Mouse (Mus musculus) brain, embryonic 14.5 days (tissue): ENCODE data around the gene Naa50. TPM values are rescaled to one million over a fixed set of nuclear protein-coding genes. Genes with fewer than 3 reads are reported as not detected.
A peak's percentile ranks its signal among the peaks of the same experiment; 100 is the strongest.

Source experiments
- DNase-seq: peaks from one replicate; pipeline ENCODE4 v3.0.0-alpha.2; 2011; ENCODE audit warnings: low read depth
- CTCF ChIP-seq: fragments of 200-500 bp; IDR thresholded peaks from 2 replicates; pipeline ENCODE4 v1.5.1; 2012; ENCODE audit warnings: inconsistent platforms, mild to moderate bottlenecking, moderate library complexity, borderline replicate concordance; ENCODE audit not compliant: insufficient read depth, insufficient read length; ENCODE audit errors: extremely low read depth
- POLR2A ChIP-seq: fragments of 200-500 bp; IDR thresholded peaks from 2 replicates; pipeline ENCODE4 v1.6.1; 2012; ENCODE audit warnings: mild to moderate bottlenecking, inconsistent platforms, borderline replicate concordance; ENCODE audit not compliant: poor library complexity, insufficient read depth, insufficient read length, severe bottlenecking; ENCODE audit errors: extremely low read depth
- polyA plus RNA-seq: library from polyadenylated mRNA; depleted of rRNA; stranded (reverse); fragments of >200 nt; gene quantifications from 2 replicates; pipeline ENCODE4 v1.2.3, GENCODE M21; 2012

Gene Naa50
- polyA plus RNA-seq, 1 experiment: 25.1 TPM

DNA sequence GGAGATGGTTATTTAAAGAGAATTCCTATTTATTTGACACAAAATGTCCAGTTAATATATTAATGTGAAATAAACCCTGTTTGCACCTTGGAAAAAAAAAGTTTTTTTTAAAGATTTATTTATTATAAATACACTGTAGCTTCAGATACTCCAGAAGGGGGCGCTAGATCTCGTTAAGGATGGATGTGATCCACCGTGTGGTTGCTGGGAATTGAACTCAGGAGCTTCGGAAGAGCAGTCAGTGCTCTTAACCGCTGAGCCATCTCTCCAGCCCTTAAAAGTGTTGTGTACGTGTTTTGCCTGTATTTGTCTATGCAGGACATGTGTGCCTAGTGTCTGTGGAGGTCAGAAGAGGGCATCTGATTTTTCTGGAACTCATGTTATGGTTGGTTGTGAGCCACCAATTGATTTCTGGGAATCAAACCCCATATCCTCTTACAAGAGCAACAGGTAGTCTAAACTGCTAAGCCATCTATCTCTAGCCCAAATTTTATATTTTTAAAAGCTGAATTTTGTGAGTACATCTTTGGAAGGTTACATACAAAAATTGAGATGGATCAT is 14.9 kb downstream of the Naa50 start:
- DNase-seq: no peak
- TF ChIP-seq POLR2A (no peak), CTCF (no peak)

DNA sequence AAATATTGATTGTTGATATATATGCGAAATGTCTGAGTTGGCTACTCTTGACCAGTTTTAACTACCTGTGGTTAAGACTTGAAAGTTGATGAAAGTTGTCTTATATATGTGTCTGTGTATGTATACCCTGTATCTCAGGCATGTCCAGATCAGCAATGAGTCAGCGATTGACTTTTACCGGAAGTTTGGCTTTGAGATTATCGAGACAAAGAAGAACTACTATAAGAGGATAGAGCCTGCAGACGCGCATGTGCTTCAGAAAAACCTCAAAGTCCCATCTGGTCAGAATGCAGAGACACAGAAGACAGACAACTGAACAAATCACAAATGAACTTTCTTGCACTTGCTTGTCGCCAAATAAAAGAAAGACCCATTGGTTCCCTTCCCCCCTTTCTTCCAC is 19.7 kb downstream of the Naa50 start:
- DNase-seq: no peak
- TF ChIP-seq POLR2A (no peak), CTCF (no peak)

DNA sequence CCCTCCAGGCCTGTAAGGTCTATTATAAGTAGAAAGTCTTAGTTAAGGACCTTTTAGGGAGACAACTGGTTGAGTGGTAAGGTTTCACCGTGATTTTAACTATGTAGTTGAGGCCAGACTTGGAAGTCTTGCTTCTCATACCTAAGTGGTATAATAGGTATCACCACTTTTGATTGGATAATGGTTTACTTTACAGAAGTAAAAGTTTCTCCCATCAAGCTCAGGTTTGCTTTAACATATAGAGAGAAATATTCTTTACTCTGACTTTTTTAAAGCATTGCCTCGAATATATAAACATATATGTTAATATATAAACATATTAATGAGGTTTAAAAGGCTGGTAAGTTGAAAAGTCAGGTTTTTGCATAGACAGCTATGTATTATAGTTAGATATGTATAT is 24.2 kb downstream of the Naa50 start:
- DNase-seq: no peak
- no peak for TF ChIP-seq CTCF
- TF ChIP-seq POLR2A: no peak

DNA sequence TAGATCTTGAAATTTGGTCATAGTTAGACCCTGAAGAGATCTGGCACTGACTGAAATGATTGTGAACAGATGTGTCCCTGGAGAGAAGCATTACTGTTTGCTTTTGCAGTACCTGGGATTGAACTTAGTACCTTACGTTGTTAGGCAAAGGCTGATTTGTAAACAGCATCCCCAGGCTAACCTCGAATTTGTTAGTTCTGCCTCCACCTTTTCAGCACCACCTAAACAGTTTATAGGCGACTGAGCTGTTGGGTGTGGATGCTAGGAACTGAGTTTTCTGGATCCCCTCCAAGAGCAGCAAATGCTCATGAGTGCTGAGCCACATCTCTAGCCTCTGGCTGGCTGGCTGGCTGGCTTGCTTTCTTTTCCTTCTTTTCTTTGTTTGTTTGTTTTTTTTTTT is 25.6 kb downstream of the Naa50 start:
- no peak for DNase-seq
- TF ChIP-seq CTCF (no peak), POLR2A (no peak)

DNA sequence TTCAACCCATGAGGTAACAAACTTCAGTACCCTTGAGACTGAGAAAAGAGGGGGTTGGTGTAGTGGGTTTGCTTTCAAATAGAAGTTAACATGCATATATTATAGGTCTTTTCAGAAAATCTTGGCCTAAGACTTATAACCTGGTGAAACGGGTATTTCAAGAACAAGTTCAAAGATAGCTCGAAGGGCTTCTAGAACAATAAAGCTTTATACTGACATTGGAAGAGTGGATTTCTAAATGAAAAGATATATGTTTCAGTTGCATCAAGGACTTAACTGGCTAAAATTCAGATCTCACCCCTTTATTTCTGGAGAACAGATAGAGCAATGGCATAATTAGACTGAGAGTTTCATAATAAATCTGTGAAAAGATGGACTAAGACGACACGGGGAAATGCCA is 29.4 kb downstream of the Naa50 start:
- no peak for TF ChIP-seq POLR2A
- TF ChIP-seq CTCF: no peak
- no peak for DNase-seq

DNA sequence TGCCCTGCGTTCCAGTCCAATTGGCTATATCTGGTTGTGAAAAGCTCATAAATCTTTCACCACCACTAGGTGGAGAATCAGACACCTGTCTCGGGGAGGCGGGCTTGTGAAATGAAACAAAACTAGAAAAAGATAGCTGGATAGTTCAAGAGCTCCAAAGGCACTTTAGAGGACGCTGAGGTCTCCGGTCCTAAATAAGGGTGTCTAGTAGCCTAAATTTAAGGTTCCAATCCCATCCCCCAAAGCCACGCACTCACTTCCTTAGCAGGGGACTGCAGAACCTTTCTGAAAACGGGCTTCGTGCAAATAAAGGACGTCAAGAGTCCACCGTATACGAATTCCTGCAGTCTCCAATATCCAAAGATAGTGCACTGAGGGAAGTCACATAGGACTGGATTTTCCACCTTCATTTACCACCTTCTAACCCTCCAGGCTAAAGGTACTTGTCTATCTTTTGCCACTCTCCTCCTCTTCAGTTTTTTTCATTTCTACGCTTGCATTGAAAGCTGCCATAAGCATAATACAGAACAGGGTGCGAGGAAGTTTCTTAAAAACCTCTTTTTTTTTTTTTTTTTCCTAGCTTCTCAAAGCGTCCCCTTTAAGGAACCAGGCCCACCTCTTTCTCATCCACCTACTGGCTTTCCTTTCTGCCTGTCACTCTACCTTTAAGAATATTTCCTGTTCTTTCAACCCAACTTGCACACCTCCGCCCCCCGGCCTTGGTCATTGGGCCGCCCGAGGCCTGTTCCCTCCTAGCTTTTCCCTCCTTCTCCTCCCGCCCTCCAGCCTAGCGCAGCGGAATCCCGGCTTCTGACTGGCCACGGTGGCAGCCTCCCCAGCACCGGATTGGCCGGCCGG is 32.9 kb downstream of the Naa50 start:
- TF ChIP-seq CTCF (peak; percentile 59; the same call in 1 of the 2 replicates), POLR2A (no peak)
- peak; percentile 100 for DNase-seq

DNA sequence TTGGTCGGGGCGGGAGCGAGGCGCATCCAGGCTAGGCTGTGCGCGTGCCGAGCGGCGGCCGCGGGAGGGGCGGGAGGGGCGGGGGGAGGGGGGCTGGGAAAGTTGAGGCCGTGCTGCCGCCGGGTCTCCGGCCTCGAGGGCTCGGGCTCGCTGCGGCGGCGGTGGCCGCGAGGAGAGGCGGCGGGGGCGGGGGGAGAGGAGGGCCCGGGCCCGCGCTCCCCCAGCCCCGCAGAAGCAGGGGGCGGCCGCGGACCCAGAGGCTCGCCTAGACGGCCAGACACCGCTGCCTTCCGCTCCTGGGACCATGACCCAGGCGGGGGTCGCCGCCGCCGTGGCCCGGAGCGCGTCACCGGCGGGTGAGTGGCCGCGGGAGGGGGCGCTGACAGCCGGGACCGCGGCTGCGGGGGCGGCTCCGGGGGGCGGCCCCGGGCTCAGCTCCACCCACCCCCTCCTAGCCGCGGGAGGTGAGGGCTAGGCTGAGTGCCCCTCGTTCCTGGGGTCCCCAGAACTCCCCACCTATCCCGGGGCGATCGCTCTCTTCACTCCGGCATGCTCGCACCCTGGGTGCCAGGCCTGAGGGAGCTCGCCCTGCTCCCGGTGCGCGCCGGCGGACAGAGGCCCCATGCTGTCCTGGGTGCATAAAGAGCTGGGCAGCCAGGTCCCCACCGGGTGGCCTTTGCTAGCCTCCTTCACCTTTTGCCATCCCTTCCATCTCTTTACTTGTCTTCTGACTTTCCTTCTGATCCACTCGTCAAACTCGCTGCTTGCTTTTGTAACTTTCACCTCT is 33.7 kb downstream of the Naa50 start, which contains the start of gene Usf3:
Gene Usf3 (plus strand): TSS at position 92 of the 787 bp plus-strand sequence.
- TF ChIP-seq POLR2A (peak; percentile 77), CTCF (no peak)

DNA sequence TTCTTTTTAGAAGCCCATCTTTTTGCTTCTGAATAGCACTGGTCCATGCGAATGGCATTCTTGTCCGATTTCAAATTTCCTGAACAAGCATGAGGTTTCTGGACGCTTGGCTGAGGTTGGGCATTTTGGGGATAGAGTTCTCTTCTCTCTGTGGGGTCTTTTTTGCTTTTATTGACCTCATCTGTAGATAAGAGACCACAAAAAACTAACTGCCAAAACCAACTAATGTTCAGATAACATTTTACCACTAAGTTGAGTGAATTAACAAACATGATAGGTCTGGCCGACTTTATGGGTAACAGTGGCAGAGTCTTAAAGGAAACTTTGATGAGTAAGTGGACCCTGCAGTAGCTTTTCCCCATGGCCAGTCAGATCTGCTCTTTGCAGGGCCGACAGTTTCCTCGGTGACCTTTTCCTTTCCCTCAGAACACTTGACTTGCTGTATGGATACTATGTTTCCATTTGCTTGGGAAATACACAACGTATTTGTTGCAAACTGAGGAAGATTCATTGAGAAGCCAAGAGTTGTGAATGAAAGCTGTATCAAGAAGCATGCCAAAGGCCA is 34.4 kb downstream of the Naa50 start:
- DNase-seq: no peak
- no peak for TF ChIP-seq CTCF
- TF ChIP-seq POLR2A: no peak

More for the DNA sequence above, 33.7 kb downstream of the Naa50 start, which contains the start of gene Usf3:
- DNase-seq: peak; percentile 45

DNA sequence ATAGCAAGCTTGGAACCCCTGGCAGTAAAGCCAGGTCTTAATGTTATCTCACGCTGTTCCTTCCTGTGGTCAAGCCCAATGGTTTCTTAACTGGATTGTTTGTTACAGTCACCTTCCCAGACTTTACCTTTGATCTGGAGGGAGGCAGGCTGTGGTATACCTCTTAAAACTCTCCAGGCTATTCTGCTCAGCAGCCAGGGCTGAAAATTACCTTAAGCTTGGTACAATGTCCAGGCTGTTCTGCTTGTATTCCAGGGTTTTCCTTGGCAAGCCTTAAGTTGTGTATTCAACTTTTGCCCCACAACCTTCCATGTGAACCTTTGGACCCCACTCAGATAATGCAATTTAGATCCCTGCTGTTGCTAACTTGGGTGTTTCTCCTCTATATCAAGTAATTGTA is 35.4 kb downstream of the Naa50 start:
- no peak for DNase-seq
- no peak for TF ChIP-seq POLR2A
- no peak for TF ChIP-seq CTCF

DNA sequence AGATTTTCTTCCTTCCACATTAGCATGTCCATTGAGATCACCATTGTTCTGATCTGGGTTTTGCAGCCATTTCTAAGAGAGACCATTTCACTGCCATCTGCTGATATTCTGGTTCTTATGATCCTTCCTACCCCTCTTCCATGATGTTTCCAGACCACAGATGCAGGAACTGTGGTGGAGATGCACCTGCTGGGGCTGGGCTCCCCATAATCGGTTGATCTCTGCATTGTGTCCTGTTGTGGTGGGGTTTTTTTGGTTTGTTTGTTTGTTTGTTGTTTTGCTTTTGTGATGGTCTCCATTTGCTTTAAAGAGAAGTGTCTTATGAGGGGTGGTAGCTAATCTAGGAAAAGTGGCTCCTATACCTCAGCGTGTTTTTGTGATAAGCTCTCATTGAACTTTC is 36.9 kb downstream of the Naa50 start:
- TF ChIP-seq CTCF: no peak
- TF ChIP-seq POLR2A: no peak
- no peak for DNase-seq

DNA sequence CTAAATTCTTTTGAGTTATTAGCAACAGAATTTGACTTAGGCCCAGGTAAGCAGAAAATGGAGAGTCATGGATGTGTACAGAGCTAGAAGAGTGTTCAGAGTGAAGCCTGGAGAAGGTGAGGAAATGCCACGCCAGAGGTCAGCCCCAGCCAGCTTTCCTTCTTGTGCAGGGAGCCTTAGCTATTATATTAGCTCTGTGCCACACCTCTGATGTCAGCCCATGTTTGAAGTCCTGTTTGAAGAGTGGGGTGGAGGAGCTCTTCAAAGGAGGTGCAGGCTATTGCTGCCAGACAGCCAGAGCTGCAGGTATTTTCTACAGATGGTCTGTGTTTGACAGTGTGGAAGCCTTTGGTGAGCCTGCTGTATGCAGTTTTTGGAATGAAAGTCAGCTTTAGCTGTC is 38.9 kb downstream of the Naa50 start:
- DNase-seq: peak; percentile 46
- no peak for TF ChIP-seq POLR2A
- TF ChIP-seq CTCF: no peak
